9 mouse cellular contexts compared by ENCODE assay signal in genomic region chr17:6961181-6962000, GRCm38 (mm10). TPM values are rescaled to one million over a fixed set of nuclear protein-coding genes. Genes with fewer than 3 reads are reported as not detected.
DNase-seq lines count a peak whose midpoint lies in the region; ATAC-seq lines count a peak whose summit lies in the region.
"Not testable (repeated sequence)": the region's sequence is repeated elsewhere in the genome, so short reads cannot be mapped to it uniquely, and the experiment has no call there.
"Had no signal": no experiment of that assay in that cellular context is flagged by ENCODE, and none has a peak within 500 bp of the region (broad histone marks: within the 10 kb centered on the region; RNA-seq: fewer than 3 reads in every experiment).

No protein-coding gene starts in this region.

- peak; percentile 95 for DNase-seq in heart, adult 11 months
- DNase-seq in layer of hippocampus, postnatal 14 days (ENCODE audit: low spot score in 2 of 2), result peak; percentile 32 to 68
- DNase-seq in thymus, postnatal 4 days, result peak; percentile 22

- not testable (repeated sequence) for H3K27me3 ChIP-seq in embryonic facial prominence, embryonic 12.5 days; hindbrain, embryonic 16.5 days (replicated peaks; ENCODE audit: control insufficient read depth, insufficient read depth, low read length); lung, embryonic 15.5 days; neural tube, embryonic 13.5 days

- peak overlapping the region; percentile 20; the same call in 1 of the 2 replicates for H3K4me3 ChIP-seq in embryonic facial prominence, embryonic 12.5 days
- H3K4me3 ChIP-seq in hindbrain, embryonic 16.5 days (ENCODE audit: low read length), result peak overlapping the region; percentile 32
- peak overlapping the region; percentile 56 for H3K4me3 ChIP-seq in lung, embryonic 15.5 days
- H3K4me3 ChIP-seq in neural tube, embryonic 13.5 days, result peak overlapping the region; percentile 50

- not testable (repeated sequence) for H3K4me1 ChIP-seq in embryonic facial prominence, embryonic 12.5 days; hindbrain, embryonic 16.5 days (ENCODE audit: control insufficient read depth, insufficient read depth, low read depth, low read length); lung, embryonic 15.5 days; neural tube, embryonic 13.5 days (replicated peaks)

- not testable (repeated sequence) for H3K9ac ChIP-seq in embryonic facial prominence, embryonic 12.5 days; hindbrain, embryonic 16.5 days (ENCODE audit: low read depth, low read length); lung, embryonic 15.5 days; neural tube, embryonic 13.5 days

- H3K9me3 ChIP-seq in embryonic facial prominence, embryonic 12.5 days; hindbrain, embryonic 16.5 days (ENCODE audit: control insufficient read depth, low read length); lung, embryonic 15.5 days; neural tube, embryonic 13.5 days: not testable (repeated sequence)

- H3K4me2 ChIP-seq in embryonic facial prominence, embryonic 12.5 days (replicated peaks), result peak overlapping the region; percentile 39
- H3K4me2 ChIP-seq in hindbrain, embryonic 16.5 days (ENCODE audit: low read length), result peak overlapping the region; percentile 48
- H3K4me2 ChIP-seq in lung, embryonic 15.5 days, result peak overlapping the region; percentile 53
- H3K4me2 ChIP-seq in neural tube, embryonic 13.5 days, result peak overlapping the region; percentile 47

- ATAC-seq in activated CD4-positive, CD25-positive, alpha-beta regulatory T cell, adult 4 months, result peak; percentile 85
- ATAC-seq in embryonic facial prominence, embryonic 12.5 days (ENCODE audit: insufficient number of reproducible peaks, insufficient read depth, low FRiP score, low TSS enrichment), result peak; percentile 91
- ATAC-seq in hindbrain, embryonic 16.5 days, result peak; percentile 97
- ATAC-seq in lung, embryonic 15.5 days (ENCODE audit: borderline replicate concordance, extremely low read depth, low FRiP score, low TSS enrichment), result peak; percentile 97
- ATAC-seq in neural tube, embryonic 13.5 days (ENCODE audit: low read depth), result peak; percentile 96

- H3K27ac ChIP-seq in embryonic facial prominence, embryonic 12.5 days; hindbrain, embryonic 16.5 days (ENCODE audit: low read depth, low read length); neural tube, embryonic 13.5 days (replicated peaks): not testable (repeated sequence)
- peak overlapping the region; percentile 64; the same call in 1 of the 2 replicates for H3K27ac ChIP-seq in lung, embryonic 15.5 days

- WGBS in embryonic facial prominence, embryonic 12.5 days, result 2% methylated on average over 21 of the region's 48 CpGs
- under 1% methylated on average over 15 of the region's 48 CpGs for WGBS in hindbrain, embryonic 16.5 days
- under 1% methylated on average over 15 of the region's 48 CpGs for WGBS in lung, embryonic 15.5 days
- WGBS in neural tube, embryonic 13.5 days, result 1% methylated on average over 20 of the region's 48 CpGs

- not testable (repeated sequence) for H3K36me3 ChIP-seq in embryonic facial prominence, embryonic 12.5 days; hindbrain, embryonic 16.5 days (ENCODE audit: control insufficient read depth, insufficient read depth, low read length); lung, embryonic 15.5 days; neural tube, embryonic 13.5 days

RNA-seq across cellular contexts. Expression of gene Tagap1, which starts 0.4 kb away (rescaled TPM):
- polyA plus RNA-seq in activated CD4-positive, CD25-positive, alpha-beta regulatory T cell, adult 4 months (2017; shearing (Covaris generic)), result 10 to 100 TPM; 45.9 to 57.3 TPM
- polyA plus RNA-seq in embryonic facial prominence, embryonic 12.5 days (2016; fragmentation: Nextera tagmentation; extraction: Ambion mirVana), result 58.0 and 61.1 TPM in 2 replicates
- 50.3 and 51.4 TPM in 2 replicates for polyA plus RNA-seq in hindbrain, embryonic 16.5 days (2015; fragmentation: Nextera tagmentation; extraction: Ambion mirVana)
- total RNA-seq in layer of hippocampus, postnatal 14 days (2021), result 10 to 100 TPM; 22.1 to 23.6 TPM
- 49.3 and 54.2 TPM in 2 replicates for polyA plus RNA-seq in lung, embryonic 15.5 days (2015; fragmentation: Nextera tagmentation; extraction: Ambion mirVana)
- polyA plus RNA-seq in neural tube, embryonic 13.5 days (2015; fragmentation: Nextera tagmentation; extraction: Ambion mirVana), result 50.0 and 50.7 TPM in 2 replicates

RNA-seq across cellular contexts. Expression of gene Rnaset2b, which starts 9.0 kb away (rescaled TPM):
- 100 to 1,000 TPM; 368 to 401 TPM for polyA plus RNA-seq in activated CD4-positive, CD25-positive, alpha-beta regulatory T cell, adult 4 months (2017; shearing (Covaris generic))
- polyA plus RNA-seq in embryonic facial prominence, embryonic 12.5 days (2016; fragmentation: Nextera tagmentation; extraction: Ambion mirVana), result 150 and 164 TPM in 2 replicates
- 121 and 138 TPM in 2 replicates for polyA plus RNA-seq in hindbrain, embryonic 16.5 days (2015; fragmentation: Nextera tagmentation; extraction: Ambion mirVana)
- 10 to 100 TPM; 44.1 to 62.0 TPM for total RNA-seq in layer of hippocampus, postnatal 14 days (2021)
- 272 and 279 TPM in 2 replicates for polyA plus RNA-seq in lung, embryonic 15.5 days (2015; fragmentation: Nextera tagmentation; extraction: Ambion mirVana)
- polyA plus RNA-seq in neural tube, embryonic 13.5 days (2015; fragmentation: Nextera tagmentation; extraction: Ambion mirVana), result 95.7 and 102 TPM in 2 replicates

RNA-seq across cellular contexts. Expression of gene Rsph3b, which starts 12.9 kb away (rescaled TPM):
- 10 to 100 TPM; 26.1 to 31.4 TPM for polyA plus RNA-seq in activated CD4-positive, CD25-positive, alpha-beta regulatory T cell, adult 4 months (2017; shearing (Covaris generic))
- polyA plus RNA-seq in embryonic facial prominence, embryonic 12.5 days (2016; fragmentation: Nextera tagmentation; extraction: Ambion mirVana), result 31.6 and 34.7 TPM in 2 replicates
- polyA plus RNA-seq in hindbrain, embryonic 16.5 days (2015; fragmentation: Nextera tagmentation; extraction: Ambion mirVana), result 61.3 and 63.2 TPM in 2 replicates
- total RNA-seq in layer of hippocampus, postnatal 14 days (2021), result 10 to 100 TPM; 32.8 to 35.7 TPM
- 40.7 and 43.5 TPM in 2 replicates for polyA plus RNA-seq in lung, embryonic 15.5 days (2015; fragmentation: Nextera tagmentation; extraction: Ambion mirVana)
- polyA plus RNA-seq in neural tube, embryonic 13.5 days (2015; fragmentation: Nextera tagmentation; extraction: Ambion mirVana), result 49.8 and 56.1 TPM in 2 replicates

RNA-seq across cellular contexts. Expression of gene Gm49721, which starts 17.3 kb away (rescaled TPM):
- under 1 TPM in 1 of 2 experiments, not detected in 1; 0.20 TPM for polyA plus RNA-seq in activated CD4-positive, CD25-positive, alpha-beta regulatory T cell, adult 4 months (2017; shearing (Covaris generic))
- 0.09 TPM in 1 of 2 replicates, not detected in the other for polyA plus RNA-seq in embryonic facial prominence, embryonic 12.5 days (2016; fragmentation: Nextera tagmentation; extraction: Ambion mirVana)
- 0.35 and 0.62 TPM in 2 replicates for polyA plus RNA-seq in hindbrain, embryonic 16.5 days (2015; fragmentation: Nextera tagmentation; extraction: Ambion mirVana)
- under 1 TPM; 0.19 to 0.25 TPM for total RNA-seq in layer of hippocampus, postnatal 14 days (2021)
- polyA plus RNA-seq in lung, embryonic 15.5 days (2015; fragmentation: Nextera tagmentation; extraction: Ambion mirVana), result 0.24 TPM in 1 of 2 replicates, not detected in the other
- polyA plus RNA-seq in neural tube, embryonic 13.5 days (2015; fragmentation: Nextera tagmentation; extraction: Ambion mirVana), result 0.47 TPM in 1 of 2 replicates, not detected in the other
- total RNA-seq: heart, postnatal 4 days had no signal

Comparison
In these comparisons a context has a peak if more than half of its experiments do, and no peak if none do; other contexts are left out.
1. DNase-seq: peak in every context shown above with its lines; median percentile 95 in heart, adult 11 months; 50 in layer of hippocampus, postnatal 14 days; 22 in thymus, postnatal 4 days.